Mouse (Mus musculus) small intestine, adult 2 months (tissue): ENCODE data around the gene Ms4a7.

Source experiments
- CTCF ChIP-seq: fragments of 200-500 bp; IDR thresholded peaks from 2 replicates; pipeline ENCODE4 v1.5.1; 2012; ENCODE audit warnings: low read depth, mild to moderate bottlenecking, control low read depth, inconsistent platforms, low read length, moderate library complexity, mixed read lengths; ENCODE audit not compliant: insufficient replicate concordance, insufficient read length; ENCODE audit errors: extremely low read depth
- POLR2A ChIP-seq: fragments of 200-500 bp; IDR thresholded peaks from 2 replicates; pipeline ENCODE4 v1.6.1; 2012; ENCODE audit warnings: low read depth, mild to moderate bottlenecking, control low read depth, inconsistent platforms, low read length, moderate library complexity

DNA sequence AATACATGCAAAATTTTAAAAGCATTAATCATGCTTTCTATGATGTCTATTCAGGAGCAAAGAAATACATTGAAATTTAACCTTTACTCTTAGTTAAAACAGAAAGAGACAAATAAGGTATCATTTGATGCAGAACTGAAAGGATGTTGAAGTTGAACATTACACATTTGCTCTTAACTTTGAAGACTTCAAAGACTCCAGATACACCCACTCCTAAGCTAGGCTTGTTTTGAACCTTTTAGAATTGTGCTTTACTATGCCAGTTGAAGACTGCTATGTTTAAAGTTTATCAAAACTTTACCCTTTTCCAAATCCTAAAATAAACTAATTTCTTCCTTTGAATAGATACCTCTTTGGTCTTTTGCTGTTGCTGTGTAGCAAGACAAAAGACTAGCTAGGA, 35.2 kb upstream of the Ms4a7 start:
- TF ChIP-seq CTCF (no peak), POLR2A (no peak)
